Mouse (Mus musculus) cerebellum, adult 2 months (tissue): ENCODE data around the gene Cckar.

Source experiments
- CTCF ChIP-seq: fragments of 200-500 bp; IDR thresholded peaks from 2 replicates; pipeline ENCODE4 v1.5.1; 2011; ENCODE audit warnings: low read depth, mild to moderate bottlenecking, control low read depth, low read length, moderate library complexity, borderline replicate concordance; ENCODE audit not compliant: insufficient read depth
- POLR2A ChIP-seq: fragments of 200-500 bp; IDR thresholded peaks from 2 replicates; pipeline ENCODE4 v1.6.1; 2011; ENCODE audit warnings: low read length, control low read depth, borderline replicate concordance; ENCODE audit not compliant: insufficient read depth

DNA sequence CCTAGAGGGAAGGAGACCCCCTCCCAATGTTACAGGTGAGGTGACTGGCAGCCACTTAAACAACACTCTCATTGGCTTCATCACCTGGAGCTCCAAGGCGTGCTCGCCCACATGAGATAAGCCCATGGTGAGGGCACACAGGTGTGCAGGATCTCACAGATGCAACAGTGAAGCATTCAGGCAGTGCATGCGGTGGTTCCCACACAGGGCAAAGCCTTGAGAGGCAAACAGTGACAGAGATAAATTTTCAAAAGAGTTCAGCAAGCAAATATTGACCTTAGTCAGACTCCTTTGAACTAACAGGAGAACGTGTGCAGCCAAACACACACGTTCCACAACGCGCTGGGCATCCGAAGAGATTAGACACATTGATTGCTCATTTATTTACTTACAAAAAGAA, 30.8 kb downstream of the Cckar start:
- TF ChIP-seq CTCF (no peak), POLR2A (no peak)
